Mouse (Mus musculus): ENCODE results near the gene Pan2.

DNA sequence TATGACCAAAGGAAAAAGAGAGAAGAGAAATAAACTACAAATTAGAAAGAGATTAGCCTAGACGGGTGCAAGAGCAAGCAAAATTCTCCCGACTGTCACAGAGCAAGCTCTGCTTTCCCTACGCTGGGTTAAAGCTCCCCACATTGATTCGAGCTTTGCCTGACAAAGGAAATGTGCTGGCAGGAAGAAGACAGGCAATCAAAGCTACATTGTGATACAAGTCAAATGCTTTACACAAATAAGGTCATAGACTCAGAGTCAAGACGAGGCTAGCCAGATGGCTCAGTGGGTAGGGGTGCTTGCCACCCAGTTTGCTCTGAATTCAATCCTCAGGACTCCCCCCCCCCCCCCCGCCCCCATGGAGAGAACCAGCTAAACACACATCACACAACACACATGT is 66.9 kb downstream of the Pan2 start:
- TF ChIP-seq POLR2A (IDR thresholded peaks at IDR 0.05; ENCODE audit: low read depth, low read length) (no peak), CTCF (IDR thresholded peaks at IDR 0.05; ENCODE audit: extremely low read depth, insufficient read depth, insufficient read length, insufficient replicate concordance) (no peak)
